Mouse (Mus musculus): Measurements from ENCODE around the gene Hmgcs2. TPM values are rescaled to one million over a fixed set of nuclear protein-coding genes. Genes with fewer than 3 reads are reported as not detected.
A peak's percentile ranks its signal among the peaks of the same experiment; 100 is the strongest.

Hmgcs2 gene
- polyA plus RNA-seq, 1 experiment from 2014 or later = 1.4 TPM

GRCm38 (mm10) chr3:98261415-98261814 lies 18.8 kb upstream of the Hmgcs2 start:
- no peaks in the 10 kb centered on the region for H3K27me3 ChIP-seq (ENCODE audit: control insufficient read depth, insufficient read depth, low read length)
- no peak overlapping the region for H3K27ac ChIP-seq (replicated peaks; ENCODE audit: low read depth, low read length)
- H3K4me2 ChIP-seq (ENCODE audit: low read depth, severe bottlenecking) = no peak overlapping the region
- no peaks in the 10 kb centered on the region for H3K36me3 ChIP-seq (ENCODE audit: control insufficient read depth, insufficient read depth, low read length)
- H3K9ac ChIP-seq (ENCODE audit: low read length) = no peak overlapping the region
- no peaks in the 10 kb centered on the region for H3K9me3 ChIP-seq (ENCODE audit: control insufficient read depth, low read length)
- 93% methylated on average over 4 of the region's 4 CpGs for WGBS
- no peak for ATAC-seq (ENCODE audit: insufficient number of reproducible peaks, low FRiP score, low TSS enrichment, low read depth)
- H3K4me3 ChIP-seq (ENCODE audit: low read depth, low read length) = no peak overlapping the region
- no peaks in the 10 kb centered on the region for H3K4me1 ChIP-seq (ENCODE audit: control insufficient read depth, insufficient read depth, low read length)
- no peak for DNase-seq (ENCODE audit: low spot score)

DNA sequence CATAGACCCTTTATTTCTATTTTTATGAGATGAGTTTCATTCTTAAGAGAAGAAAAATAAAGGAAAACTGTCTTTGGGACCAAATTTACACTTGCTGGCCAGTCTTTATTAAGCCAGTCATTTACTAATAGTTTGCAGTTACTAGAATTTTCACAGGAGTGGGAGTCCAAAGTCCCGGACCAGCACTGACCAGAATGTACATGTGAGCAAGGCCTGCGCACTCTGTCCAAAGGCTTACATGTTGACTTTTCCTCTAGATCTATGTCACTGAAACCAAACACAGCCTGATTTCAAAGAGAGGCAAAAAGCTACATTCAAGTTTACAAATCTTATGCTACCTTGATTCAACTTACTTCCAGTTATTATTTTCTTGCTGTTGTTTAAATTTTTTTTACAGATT lies 18.1 kb upstream of the Hmgcs2 start:
- Histone ChIP-seq H3K4me3 (ENCODE audit: low read depth, low read length) (no peak overlapping the region), H3K9ac (ENCODE audit: low read length) (no peak overlapping the region), H3K27ac (replicated peaks; ENCODE audit: low read depth, low read length) (no peak overlapping the region), H3K27me3 (ENCODE audit: control insufficient read depth, insufficient read depth, low read length) (no peaks in the 10 kb centered on the region), H3K4me1 (ENCODE audit: control insufficient read depth, insufficient read depth, low read length) (no peaks in the 10 kb centered on the region), H3K9me3 (ENCODE audit: control insufficient read depth, low read length) (no peaks in the 10 kb centered on the region), H3K4me2 (ENCODE audit: low read depth, severe bottlenecking) (no peak overlapping the region), H3K36me3 (ENCODE audit: control insufficient read depth, insufficient read depth, low read length) (no peaks in the 10 kb centered on the region)
- no peak for ATAC-seq (ENCODE audit: insufficient number of reproducible peaks, low FRiP score, low TSS enrichment, low read depth)
- DNase-seq (ENCODE audit: low spot score) = no peak
- 91% methylated on average over 2 of the region's 2 CpGs for WGBS

GRCm38 (mm10) chr3:98267249-98267651 lies 13.0 kb upstream of the Hmgcs2 start:
- Histone ChIP-seq H3K27me3 (ENCODE audit: control insufficient read depth, insufficient read depth, low read length) (no peaks in the 10 kb centered on the region), H3K4me1 (ENCODE audit: control insufficient read depth, insufficient read depth, low read length) (no peaks in the 10 kb centered on the region), H3K9me3 (ENCODE audit: control insufficient read depth, low read length) (no peaks in the 10 kb centered on the region), H3K27ac (replicated peaks; ENCODE audit: low read depth, low read length) (no peak overlapping the region), H3K36me3 (ENCODE audit: control insufficient read depth, insufficient read depth, low read length) (no peaks in the 10 kb centered on the region), H3K4me3 (ENCODE audit: low read depth, low read length) (no peak overlapping the region), H3K4me2 (ENCODE audit: low read depth, severe bottlenecking) (no peak overlapping the region), H3K9ac (ENCODE audit: low read length) (no peak overlapping the region)
- DNase-seq (ENCODE audit: low spot score) (no peak), ATAC-seq (ENCODE audit: insufficient number of reproducible peaks, low FRiP score, low TSS enrichment, low read depth) (no peak)
- WGBS = 43% methylated on average over 6 of the region's 6 CpGs

GRCm38 (mm10) chr3:98273623-98274398 lies 6.4 kb upstream of the Hmgcs2 start:
- H3K4me1 ChIP-seq (ENCODE audit: control insufficient read depth, insufficient read depth, low read length) = no peaks in the 10 kb centered on the region; the same call in 1 of the 2 replicates
- no peak overlapping the region for H3K27ac ChIP-seq (replicated peaks; ENCODE audit: low read depth, low read length)
- no peaks in the 10 kb centered on the region for H3K9me3 ChIP-seq (ENCODE audit: control insufficient read depth, low read length)
- H3K4me3 ChIP-seq (ENCODE audit: low read depth, low read length) = no peak overlapping the region
- no peaks in the 10 kb centered on the region for H3K27me3 ChIP-seq (ENCODE audit: control insufficient read depth, insufficient read depth, low read length)
- no peaks in the 10 kb centered on the region for H3K36me3 ChIP-seq (ENCODE audit: control insufficient read depth, insufficient read depth, low read length)
- ATAC-seq (ENCODE audit: insufficient number of reproducible peaks, low FRiP score, low TSS enrichment, low read depth) (no peak), DNase-seq (ENCODE audit: low spot score) (no peak)
- 71% methylated on average over 11 of the region's 11 CpGs for WGBS
- H3K9ac ChIP-seq (ENCODE audit: low read length) = no peak overlapping the region
- H3K4me2 ChIP-seq (ENCODE audit: low read depth, severe bottlenecking) = no peak overlapping the region

DNA sequence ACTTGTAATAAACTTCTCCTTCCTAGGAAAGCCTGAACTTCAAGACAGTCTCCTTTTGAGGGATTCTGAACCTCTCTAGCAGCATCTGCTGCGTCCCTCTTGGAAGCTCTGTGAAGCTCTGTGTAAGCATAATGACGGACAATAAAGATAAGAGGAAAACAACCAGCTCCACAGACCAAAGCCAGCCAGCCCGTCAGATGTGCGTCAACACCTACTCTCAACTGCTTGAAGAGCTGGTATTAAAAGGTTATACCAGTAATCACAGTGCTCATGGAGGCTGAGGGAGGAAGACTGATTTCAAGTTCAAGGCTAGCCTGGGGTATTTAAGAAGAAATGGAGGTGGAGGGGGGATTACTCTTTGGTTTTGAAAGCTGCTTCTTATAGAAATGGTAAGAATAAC lies 553 bp upstream of the Hmgcs2 start:
- no peaks in the 10 kb centered on the region for H3K36me3 ChIP-seq (ENCODE audit: control insufficient read depth, insufficient read depth, low read length)
- H3K27me3 ChIP-seq (ENCODE audit: control insufficient read depth, insufficient read depth, low read length) = no peaks in the 10 kb centered on the region
- H3K9ac ChIP-seq (ENCODE audit: low read length) = no peak overlapping the region
- H3K4me2 ChIP-seq (ENCODE audit: low read depth, severe bottlenecking) = no peak overlapping the region
- WGBS = 38% methylated on average over 4 of the region's 4 CpGs
- H3K27ac ChIP-seq (replicated peaks; ENCODE audit: low read depth, low read length) = no peak overlapping the region
- no peak for ATAC-seq (ENCODE audit: insufficient number of reproducible peaks, low FRiP score, low TSS enrichment, low read depth)
- DNase-seq (ENCODE audit: low spot score) = no peak
- no peaks in the 10 kb centered on the region; the same call in 1 of the 2 replicates for H3K4me1 ChIP-seq (ENCODE audit: control insufficient read depth, insufficient read depth, low read length)
- H3K4me3 ChIP-seq (ENCODE audit: low read depth, low read length) = no peak overlapping the region
- no peaks in the 10 kb centered on the region for H3K9me3 ChIP-seq (ENCODE audit: control insufficient read depth, low read length)

DNA sequence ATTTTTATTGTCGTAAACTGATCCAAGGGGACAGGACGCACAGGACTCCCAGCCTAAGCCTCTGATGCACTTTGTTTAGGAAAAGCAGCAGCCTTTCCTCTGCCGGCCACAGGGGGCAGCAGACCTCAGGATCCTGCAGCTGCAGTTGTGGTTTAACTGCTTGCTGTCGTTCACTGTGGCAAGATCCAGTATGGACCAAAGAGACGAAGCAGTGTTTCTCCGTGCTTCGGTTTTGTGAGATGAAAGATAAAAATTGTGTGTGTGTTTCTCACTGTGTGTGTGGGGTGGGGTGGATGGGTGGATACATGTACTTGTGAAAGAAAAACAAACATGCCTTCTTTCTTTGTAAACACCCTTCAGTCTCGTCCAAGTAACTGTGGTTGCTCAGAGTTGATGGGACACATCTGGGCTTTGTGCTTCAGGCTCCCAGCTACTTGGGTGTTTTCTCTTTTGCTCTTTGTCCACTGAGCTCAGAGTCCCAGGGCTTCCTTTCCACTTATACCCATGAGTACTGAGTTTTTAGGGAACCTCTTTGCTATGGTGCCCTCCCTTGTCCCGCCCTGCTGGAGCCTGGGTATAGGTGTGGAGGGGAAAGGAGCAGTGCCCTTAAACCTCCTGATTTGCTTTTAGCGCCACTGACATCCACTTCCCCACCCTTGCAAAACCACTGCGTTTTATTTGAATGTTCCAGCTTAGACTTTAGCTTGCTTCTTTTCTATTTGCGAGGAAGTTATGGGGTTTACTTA lies 871 bp downstream of the Hmgcs2 start:
- peak; percentile 70 for DNase-seq (ENCODE audit: low spot score)
- H3K4me2 ChIP-seq (ENCODE audit: low read depth, severe bottlenecking) = no peak overlapping the region
- H3K9ac ChIP-seq (ENCODE audit: low read length) = no peak overlapping the region
- no peak overlapping the region for H3K27ac ChIP-seq (replicated peaks; ENCODE audit: low read depth, low read length)
- WGBS = 42% methylated on average over 12 of the region's 12 CpGs
- no peaks in the 10 kb centered on the region; the same call in 1 of the 2 replicates for H3K4me1 ChIP-seq (ENCODE audit: control insufficient read depth, insufficient read depth, low read length)
- no peaks in the 10 kb centered on the region for H3K36me3 ChIP-seq (ENCODE audit: control insufficient read depth, insufficient read depth, low read length)
- no peaks in the 10 kb centered on the region for H3K27me3 ChIP-seq (ENCODE audit: control insufficient read depth, insufficient read depth, low read length)
- peak; percentile 83; the same call in 1 of the 2 replicates for ATAC-seq (ENCODE audit: insufficient number of reproducible peaks, low FRiP score, low TSS enrichment, low read depth)
- H3K9me3 ChIP-seq (ENCODE audit: control insufficient read depth, low read length) = no peaks in the 10 kb centered on the region
- no peak overlapping the region for H3K4me3 ChIP-seq (ENCODE audit: low read depth, low read length)

DNA sequence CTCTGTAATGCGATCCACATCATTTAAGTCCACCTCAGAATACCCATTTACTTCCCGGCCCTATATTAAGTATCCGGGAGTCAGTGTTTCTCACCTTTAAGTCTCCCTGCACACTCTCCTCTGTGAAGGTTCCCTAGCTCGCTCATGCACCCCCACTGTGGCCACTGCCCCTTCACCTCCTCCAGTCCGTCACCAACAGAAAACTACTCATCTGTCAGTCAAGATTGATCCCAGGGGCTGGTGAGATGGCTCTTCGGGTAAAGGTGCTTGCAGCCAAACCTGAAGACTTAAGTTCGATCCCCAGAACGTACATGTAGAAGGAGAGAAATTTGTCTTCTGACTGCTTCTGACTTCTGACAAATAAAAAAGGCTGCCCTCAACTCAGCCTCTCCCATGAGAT lies 2.2 kb downstream of the Hmgcs2 start:
- Histone ChIP-seq H3K4me1 (ENCODE audit: control insufficient read depth, insufficient read depth, low read length) (no peaks in the 10 kb centered on the region; the same call in 1 of the 2 replicates), H3K36me3 (ENCODE audit: control insufficient read depth, insufficient read depth, low read length) (no peaks in the 10 kb centered on the region), H3K4me2 (ENCODE audit: low read depth, severe bottlenecking) (no peak overlapping the region), H3K27ac (replicated peaks; ENCODE audit: low read depth, low read length) (no peak overlapping the region), H3K9me3 (ENCODE audit: control insufficient read depth, low read length) (no peaks in the 10 kb centered on the region), H3K4me3 (ENCODE audit: low read depth, low read length) (no peak overlapping the region), H3K27me3 (ENCODE audit: control insufficient read depth, insufficient read depth, low read length) (no peaks in the 10 kb centered on the region), H3K9ac (ENCODE audit: low read length) (no peak overlapping the region)
- ATAC-seq (ENCODE audit: insufficient number of reproducible peaks, low FRiP score, low TSS enrichment, low read depth) (no peak), DNase-seq (ENCODE audit: low spot score) (no peak)
- 92% methylated on average over 8 of the region's 8 CpGs for WGBS

DNA sequence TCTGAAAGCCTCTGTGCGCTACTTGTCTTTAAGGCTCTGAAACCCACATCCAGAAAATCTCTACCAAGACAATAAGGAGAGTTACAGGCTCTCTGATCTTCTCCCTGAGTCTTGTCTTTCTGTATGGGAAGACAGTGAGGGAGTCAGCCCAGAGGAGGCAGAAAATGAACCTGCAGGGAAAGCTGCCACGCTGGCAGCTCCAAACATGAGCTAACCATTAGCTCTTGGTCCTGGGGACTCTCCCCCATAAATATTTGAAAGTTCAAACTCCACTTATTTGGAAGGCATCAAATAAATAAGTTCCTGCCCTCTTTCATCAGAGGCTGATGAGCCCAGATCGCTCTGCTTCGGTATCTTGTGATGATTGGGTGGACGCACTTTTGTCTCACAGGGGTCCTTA lies 3.0 kb downstream of the Hmgcs2 start:
- H3K27ac ChIP-seq (replicated peaks; ENCODE audit: low read depth, low read length) = no peak overlapping the region
- H3K4me1 ChIP-seq (ENCODE audit: control insufficient read depth, insufficient read depth, low read length) = no peaks in the 10 kb centered on the region; the same call in 1 of the 2 replicates
- H3K27me3 ChIP-seq (ENCODE audit: control insufficient read depth, insufficient read depth, low read length) = no peaks in the 10 kb centered on the region
- H3K9me3 ChIP-seq (ENCODE audit: control insufficient read depth, low read length) = no peaks in the 10 kb centered on the region
- 84% methylated on average over 5 of the region's 5 CpGs for WGBS
- no peak overlapping the region for H3K9ac ChIP-seq (ENCODE audit: low read length)
- no peak overlapping the region for H3K4me3 ChIP-seq (ENCODE audit: low read depth, low read length)
- H3K36me3 ChIP-seq (ENCODE audit: control insufficient read depth, insufficient read depth, low read length) = no peaks in the 10 kb centered on the region
- H3K4me2 ChIP-seq (ENCODE audit: low read depth, severe bottlenecking) = no peak overlapping the region
- DNase-seq (ENCODE audit: low spot score) = no peak
- no peak for ATAC-seq (ENCODE audit: insufficient number of reproducible peaks, low FRiP score, low TSS enrichment, low read depth)
